Mouse (Mus musculus) bone marrow macrophage, adult 2 months (primary cell): ENCODE measurements at regions not wholly inside any gene's neighbourhood (a gene's known extent, or its start where the extent isn't known, plus 50 kb on each side); places are given as distances from the start of the nearest gene placed in this dataset.

Experiments
- CTCF ChIP-seq: IDR thresholded peaks from 2 replicates; pipeline ENCODE4 v1.5.1; 2012; ENCODE audit warnings: low read depth, mild to moderate bottlenecking, low read length, moderate library complexity
- POLR2A ChIP-seq: IDR thresholded peaks from 2 replicates; pipeline ENCODE4 v1.6.1; 2012; ENCODE audit warnings: mild to moderate bottlenecking, low read depth, low read length, borderline replicate concordance

GRCm38 (mm10) chr14:14645084-14645483, 57.0 kb upstream of the Slc4a7 start:
- TF ChIP-seq POLR2A (no peak), CTCF (no peak)
